Comparison of ENCODE assay signal across 14 mouse cellular contexts in the genomic region with DNA sequence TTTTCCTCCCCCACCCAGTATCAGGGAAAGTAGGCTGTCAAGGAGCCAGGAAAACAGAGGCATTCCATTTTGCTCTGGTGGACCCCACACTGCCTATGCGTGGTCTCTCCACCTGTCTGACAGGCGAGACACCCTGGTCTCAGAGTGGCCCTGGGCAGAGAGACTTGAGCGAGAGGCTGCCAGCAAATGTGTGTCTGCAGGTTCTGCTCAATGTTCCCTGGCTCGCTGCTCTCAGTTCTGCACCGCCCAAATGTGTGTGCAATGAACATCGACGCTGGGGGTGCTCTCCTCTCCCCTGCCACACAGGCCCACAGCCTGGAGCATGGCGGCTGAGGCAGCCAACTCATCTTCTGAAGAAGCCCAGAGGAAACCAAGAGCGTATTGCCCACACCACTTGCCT.
A peak's percentile ranks its signal among the peaks of the same experiment; 100 is the strongest.
DNase-seq lines count a peak whose midpoint lies in the region; ATAC-seq lines count a peak whose summit lies in the region.
"Had no signal": no experiment of that assay in that cellular context is flagged by ENCODE, and none has a peak within 500 bp of the region (broad histone marks: within the 10 kb centered on the region; RNA-seq: fewer than 3 reads in every experiment).

No protein-coding gene starts in this region.

- DNase-seq in cerebellum, adult 11-12 months, result peak; percentile 58
- no peak for DNase-seq in cerebellum, adult 8-10 months
- no peak for DNase-seq in frontal cortex, postnatal 14 days (ENCODE audit: low spot score in 2 of 2)
- peak; percentile 77 for DNase-seq in right cerebral cortex, adult 18-20 months
- no peak for DNase-seq in right cerebral cortex, postnatal 4 days
- no peak for DNase-seq in Muller cell, postnatal 12 days (ENCODE audit: inconsistent ontology term)
- no peak for DNase-seq in ovary, postnatal 36 days (ENCODE audit: low spot score)
- DNase-seq: adrenal gland, postnatal 14 days; gastrocnemius, postnatal 25 days; heart, postnatal 14 days; kidney, adult 2 months; kidney, postnatal 4 days; liver, embryonic 13.5 days had no signal

- ATAC-seq in frontal cortex, adult (ENCODE audit: low TSS enrichment), result peak; percentile 71

Comparison
In these comparisons a context has a peak if more than half of its experiments do, and no peak if none do; other contexts are left out.
1. DNase-seq: peak in cerebellum, adult 11-12 months (single experiment) and right cerebral cortex, adult 18-20 months (single experiment); none in cerebellum, adult 8-10 months (single experiment), frontal cortex, postnatal 14 days (0 of 2), right cerebral cortex, postnatal 4 days (single experiment), Muller cell, postnatal 12 days (single experiment) and ovary, postnatal 36 days (single experiment).